Mouse (Mus musculus) erythroid progenitor cell, adult 5-6 weeks (primary cell): ENCODE data around the gene Fbxo28. TPM values are rescaled to one million over a fixed set of nuclear protein-coding genes. Genes with fewer than 3 reads are reported as not detected.
A peak's percentile ranks its signal among the peaks of the same experiment; 100 is the strongest.

Experiments used
- ATAC-seq: replicated peaks from 2 replicates; pipeline ENCODE4 v1.8.0; 2016; ENCODE audit warnings: moderate number of reproducible peaks, mild to moderate bottlenecking, moderate TSS enrichment, inconsistent platforms; ENCODE audit not compliant: poor library complexity, low FRiP score, severe bottlenecking
- total RNA-seq, 2 experiments: library from RNA; stranded (forward) in 1 of 2; stranded (reverse) in 1 of 2; fragments of 150-400 nt in 1 of 2; fragments of 186-747, 209-891 nt in 1 of 2; gene quantifications; 2 replicates each; pipeline versions ENCODE4 v1.2.3 to v1.2.4; 2015 to 2017; ENCODE audit warnings: low replicate concordance in 2 of 2

Fbxo28 gene
- total RNA-seq (2015; ENCODE audit: low replicate concordance) (5.0 and 13.0 TPM in 2 replicates), total RNA-seq (2017; ENCODE audit: low replicate concordance) (6.5 and 7.8 TPM in 2 replicates)

GRCm38 (mm10) chr1:182340821-182341781, at the start of gene Fbxo28:
TSS of gene Fbxo28 (minus strand) at chr1:182341629.
- peak; percentile 99 for ATAC-seq

- ATAC-seq = no peak
Measured at GRCm38 (mm10) chr1:182388729-182389128, 47.3 kb upstream of the Fbxo28 start.

- no peak for ATAC-seq
Measured at GRCm38 (mm10) chr1:182386449-182386848, 45.0 kb upstream of the Fbxo28 start.

- ATAC-seq = no peak
Measured at GRCm38 (mm10) chr1:182383096-182383495, 41.7 kb upstream of the Fbxo28 start.

GRCm38 (mm10) chr1:182381327-182381726, 39.9 kb upstream of the Fbxo28 start:
- ATAC-seq = no peak

- ATAC-seq = no peak
Measured at GRCm38 (mm10) chr1:182380683-182381082, 39.3 kb upstream of the Fbxo28 start.

GRCm38 (mm10) chr1:182378876-182379275, 37.4 kb upstream of the Fbxo28 start:
- no peak for ATAC-seq

GRCm38 (mm10) chr1:182378205-182378835, 36.9 kb upstream of the Fbxo28 start:
- no peak for ATAC-seq

- ATAC-seq = no peak
Measured at GRCm38 (mm10) chr1:182377519-182377918, 36.1 kb upstream of the Fbxo28 start.

GRCm38 (mm10) chr1:182376826-182377225, 35.4 kb upstream of the Fbxo28 start:
- ATAC-seq = no peak

- ATAC-seq = no peak; the same call in 1 of the 2 replicates
Measured at GRCm38 (mm10) chr1:182376221-182376620, 34.8 kb upstream of the Fbxo28 start.

GRCm38 (mm10) chr1:182371891-182372290, 30.5 kb upstream of the Fbxo28 start:
- ATAC-seq = no peak

GRCm38 (mm10) chr1:182369435-182369834, 28.0 kb upstream of the Fbxo28 start:
- no peak for ATAC-seq

- ATAC-seq = no peak
Measured at GRCm38 (mm10) chr1:182368782-182369181, 27.4 kb upstream of the Fbxo28 start.

- no peak for ATAC-seq
Measured at GRCm38 (mm10) chr1:182368309-182368708, 26.9 kb upstream of the Fbxo28 start.

- ATAC-seq = no peak
Measured at GRCm38 (mm10) chr1:182363683-182364404, 22.4 kb upstream of the Fbxo28 start.

- peak; percentile 70 for ATAC-seq
Measured at GRCm38 (mm10) chr1:182362703-182363102, 21.3 kb upstream of the Fbxo28 start.

GRCm38 (mm10) chr1:182358133-182358532, 16.7 kb upstream of the Fbxo28 start:
- no peak for ATAC-seq

GRCm38 (mm10) chr1:182354504-182355147, 13.2 kb upstream of the Fbxo28 start:
- ATAC-seq = no peak

- ATAC-seq = no peak
Measured at GRCm38 (mm10) chr1:182349557-182349956, 8.1 kb upstream of the Fbxo28 start.
